Mouse (Mus musculus): Measurements from ENCODE around the gene Ints7. TPM values are rescaled to one million over a fixed set of nuclear protein-coding genes. Genes with fewer than 3 reads are reported as not detected.

Gene Ints7
- polyA plus RNA-seq (2015; fragmentation: Nextera tagmentation; extraction: Ambion mirVana): 49.7 TPM in 2 replicates

GRCm38 (mm10) chr1:191575458-191576247, at the start of gene Ints7, which contains the start of gene Dtl:
Gene Ints7, plus strand, starts transcription at chr1:191575636.
Gene Dtl, minus strand, starts transcription at chr1:191575544.
- H3K4me1 ChIP-seq: peaks cover 37% of the 10 kb centered on the region
- under 1% methylated on average over 69 of the region's 70 CpGs for WGBS

GRCm38 (mm10) chr1:191527089-191527488, 48.3 kb upstream of the Ints7 start:
- no peaks in the 10 kb centered on the region for H3K9me3 ChIP-seq
- no peak for ATAC-seq (replicated peaks)
- H3K4me3 ChIP-seq: no peak overlapping the region
- no peaks in the 10 kb centered on the region for H3K27me3 ChIP-seq
- WGBS: 86% methylated on average over 3 of the region's 3 CpGs
- H3K4me2 ChIP-seq (replicated peaks): no peak overlapping the region
- no peaks in the 10 kb centered on the region for H3K36me3 ChIP-seq
- H3K4me1 ChIP-seq: no peaks in the 10 kb centered on the region
- H3K27ac ChIP-seq (replicated peaks): no peak overlapping the region
- no peak overlapping the region for H3K9ac ChIP-seq (replicated peaks)

More at GRCm38 (mm10) chr1:191575458-191576247, at the start of gene Ints7, which contains the start of gene Dtl:
- H3K4me3 ChIP-seq: peak within 1 kb of the TSS; percentile 91
- H3K9ac ChIP-seq (replicated peaks): peak within 1 kb of the TSS; percentile 76
- 0 out of 2 replicates have a peak, but pooled peaks cover 4% of the 10 kb centered on the region for H3K9me3 ChIP-seq
- H3K27ac ChIP-seq (replicated peaks): peak within 1 kb of the TSS; percentile 97
- H3K27me3 ChIP-seq: no peaks in the 10 kb centered on the region
- peak within 1 kb of the TSS; percentile 85 for H3K4me2 ChIP-seq (replicated peaks)
- peak; percentile 99 for ATAC-seq (replicated peaks)
- no peaks in the 10 kb centered on the region for H3K36me3 ChIP-seq

GRCm38 (mm10) chr1:191527921-191528612, 47.4 kb upstream of the Ints7 start:
- Histone ChIP-seq H3K27ac (replicated peaks) (no peak overlapping the region), H3K36me3 (no peaks in the 10 kb centered on the region), H3K9me3 (no peaks in the 10 kb centered on the region), H3K9ac (replicated peaks) (no peak overlapping the region), H3K4me3 (no peak overlapping the region), H3K4me1 (no peaks in the 10 kb centered on the region), H3K27me3 (no peaks in the 10 kb centered on the region), H3K4me2 (replicated peaks) (no peak overlapping the region)
- no peak for ATAC-seq (replicated peaks)
- WGBS: 44% methylated on average over 4 of the region's 4 CpGs

GRCm38 (mm10) chr1:191529406-191529805, 46.0 kb upstream of the Ints7 start:
- no peak overlapping the region for H3K27ac ChIP-seq (replicated peaks)
- no peaks in the 10 kb centered on the region for H3K9me3 ChIP-seq
- H3K4me2 ChIP-seq (replicated peaks): no peak overlapping the region
- H3K9ac ChIP-seq (replicated peaks): no peak overlapping the region
- H3K4me3 ChIP-seq: no peak overlapping the region
- H3K36me3 ChIP-seq: no peaks in the 10 kb centered on the region
- H3K27me3 ChIP-seq: no peaks in the 10 kb centered on the region
- WGBS: 87% methylated on average over 2 of the region's 2 CpGs
- no peaks in the 10 kb centered on the region for H3K4me1 ChIP-seq
- ATAC-seq (replicated peaks): no peak

GRCm38 (mm10) chr1:191531023-191531422, 44.4 kb upstream of the Ints7 start:
- H3K36me3 ChIP-seq: no peaks in the 10 kb centered on the region
- ATAC-seq (replicated peaks): no peak
- WGBS: 60% methylated on average over 1 of the region's 1 CpGs
- no peaks in the 10 kb centered on the region for H3K27me3 ChIP-seq
- H3K4me2 ChIP-seq (replicated peaks): no peak overlapping the region
- H3K4me3 ChIP-seq: no peak overlapping the region
- no peaks in the 10 kb centered on the region for H3K4me1 ChIP-seq
- H3K9me3 ChIP-seq: no peaks in the 10 kb centered on the region
- no peak overlapping the region for H3K9ac ChIP-seq (replicated peaks)
- no peak overlapping the region for H3K27ac ChIP-seq (replicated peaks)

GRCm38 (mm10) chr1:191534896-191535295, 40.5 kb upstream of the Ints7 start:
- no peak overlapping the region for H3K4me2 ChIP-seq (replicated peaks)
- ATAC-seq (replicated peaks): no peak
- H3K9ac ChIP-seq (replicated peaks): no peak overlapping the region
- H3K4me1 ChIP-seq: no peaks in the 10 kb centered on the region
- no peaks in the 10 kb centered on the region for H3K27me3 ChIP-seq
- H3K9me3 ChIP-seq: no peaks in the 10 kb centered on the region
- H3K27ac ChIP-seq (replicated peaks): no peak overlapping the region
- H3K36me3 ChIP-seq: no peaks in the 10 kb centered on the region
- H3K4me3 ChIP-seq: no peak overlapping the region
- 61% methylated on average over 2 of the region's 2 CpGs for WGBS

GRCm38 (mm10) chr1:191540300-191540699, 35.1 kb upstream of the Ints7 start:
- no peaks in the 10 kb centered on the region for H3K4me1 ChIP-seq
- 80% methylated on average over 2 of the region's 2 CpGs for WGBS
- no peak overlapping the region for H3K27ac ChIP-seq (replicated peaks)
- no peaks in the 10 kb centered on the region for H3K27me3 ChIP-seq
- H3K36me3 ChIP-seq: 0 out of 2 replicates have a peak, but pooled peaks cover 7% of the 10 kb centered on the region
- H3K4me3 ChIP-seq: no peak overlapping the region
- no peak overlapping the region for H3K4me2 ChIP-seq (replicated peaks)
- ATAC-seq (replicated peaks): no peak
- H3K9ac ChIP-seq (replicated peaks): no peak overlapping the region
- no peaks in the 10 kb centered on the region for H3K9me3 ChIP-seq

GRCm38 (mm10) chr1:191541014-191541413, 34.4 kb upstream of the Ints7 start:
- Histone ChIP-seq H3K27ac (replicated peaks) (no peak overlapping the region), H3K4me2 (replicated peaks) (no peak overlapping the region), H3K9me3 (no peaks in the 10 kb centered on the region), H3K4me1 (no peaks in the 10 kb centered on the region), H3K9ac (replicated peaks) (no peak overlapping the region), H3K27me3 (no peaks in the 10 kb centered on the region), H3K4me3 (no peak overlapping the region), H3K36me3 (0 out of 2 replicates have a peak, but pooled peaks cover 12% of the 10 kb centered on the region)
- ATAC-seq (replicated peaks): no peak
- 91% methylated on average over 9 of the region's 9 CpGs for whole genome bisulfite sequencing

GRCm38 (mm10) chr1:191541619-191542018, 33.8 kb upstream of the Ints7 start:
- WGBS: 92% methylated on average over 4 of the region's 4 CpGs

GRCm38 (mm10) chr1:191543747-191544146, 31.7 kb upstream of the Ints7 start:
- ATAC-seq (replicated peaks): no peak
- WGBS: 95% methylated on average over 3 of the region's 3 CpGs
- H3K4me2 ChIP-seq (replicated peaks): no peak overlapping the region
- H3K27ac ChIP-seq (replicated peaks): no peak overlapping the region
- 0 out of 2 replicates have a peak, but pooled peaks cover 16% of the 10 kb centered on the region for H3K36me3 ChIP-seq
- no peaks in the 10 kb centered on the region for H3K4me1 ChIP-seq
- no peaks in the 10 kb centered on the region for H3K9me3 ChIP-seq
- H3K4me3 ChIP-seq: no peak overlapping the region
- H3K9ac ChIP-seq (replicated peaks): no peak overlapping the region
- no peaks in the 10 kb centered on the region for H3K27me3 ChIP-seq

More at GRCm38 (mm10) chr1:191541619-191542018, 33.8 kb upstream of the Ints7 start:
- no peaks in the 10 kb centered on the region for H3K4me1 ChIP-seq
- no peak overlapping the region for H3K27ac ChIP-seq (replicated peaks)
- no peak overlapping the region for H3K9ac ChIP-seq (replicated peaks)
- H3K36me3 ChIP-seq: 0 out of 2 replicates have a peak, but pooled peaks cover 12% of the 10 kb centered on the region
- no peak overlapping the region for H3K4me2 ChIP-seq (replicated peaks)
- ATAC-seq (replicated peaks): no peak
- no peak overlapping the region for H3K4me3 ChIP-seq
- H3K9me3 ChIP-seq: no peaks in the 10 kb centered on the region
- H3K27me3 ChIP-seq: no peaks in the 10 kb centered on the region

GRCm38 (mm10) chr1:191550786-191551185, 24.6 kb upstream of the Ints7 start:
- WGBS: 63% methylated on average over 4 of the region's 4 CpGs
- ATAC-seq (replicated peaks): no peak

GRCm38 (mm10) chr1:191557109-191557508, 18.3 kb upstream of the Ints7 start:
- Histone ChIP-seq H3K4me1 (no peaks in the 10 kb centered on the region), H3K27ac (replicated peaks) (no peak overlapping the region), H3K9ac (replicated peaks) (no peak overlapping the region), H3K36me3 (0 out of 2 replicates have a peak, but pooled peaks cover 10% of the 10 kb centered on the region), H3K4me3 (no peak overlapping the region), H3K27me3 (no peaks in the 10 kb centered on the region), H3K4me2 (replicated peaks) (no peak overlapping the region), H3K9me3 (no peaks in the 10 kb centered on the region)
- ATAC-seq (replicated peaks): no peak
- WGBS: 85% methylated on average over 8 of the region's 8 CpGs

More at GRCm38 (mm10) chr1:191550786-191551185, 24.6 kb upstream of the Ints7 start:
- H3K9ac ChIP-seq (replicated peaks): no peak overlapping the region
- H3K9me3 ChIP-seq: no peaks in the 10 kb centered on the region
- H3K4me1 ChIP-seq: no peaks in the 10 kb centered on the region
- no peak overlapping the region for H3K4me2 ChIP-seq (replicated peaks)
- H3K27ac ChIP-seq (replicated peaks): no peak overlapping the region
- H3K36me3 ChIP-seq: 0 out of 2 replicates have a peak, but pooled peaks cover 17% of the 10 kb centered on the region
- H3K27me3 ChIP-seq: no peaks in the 10 kb centered on the region
- H3K4me3 ChIP-seq: no peak overlapping the region
